Mouse (Mus musculus): ENCODE measurements at regions not wholly inside any gene's neighbourhood (a gene's known extent, or its start where the extent isn't known, plus 50 kb on each side); places are given as distances from the start of the nearest gene placed in this dataset.

DNA sequence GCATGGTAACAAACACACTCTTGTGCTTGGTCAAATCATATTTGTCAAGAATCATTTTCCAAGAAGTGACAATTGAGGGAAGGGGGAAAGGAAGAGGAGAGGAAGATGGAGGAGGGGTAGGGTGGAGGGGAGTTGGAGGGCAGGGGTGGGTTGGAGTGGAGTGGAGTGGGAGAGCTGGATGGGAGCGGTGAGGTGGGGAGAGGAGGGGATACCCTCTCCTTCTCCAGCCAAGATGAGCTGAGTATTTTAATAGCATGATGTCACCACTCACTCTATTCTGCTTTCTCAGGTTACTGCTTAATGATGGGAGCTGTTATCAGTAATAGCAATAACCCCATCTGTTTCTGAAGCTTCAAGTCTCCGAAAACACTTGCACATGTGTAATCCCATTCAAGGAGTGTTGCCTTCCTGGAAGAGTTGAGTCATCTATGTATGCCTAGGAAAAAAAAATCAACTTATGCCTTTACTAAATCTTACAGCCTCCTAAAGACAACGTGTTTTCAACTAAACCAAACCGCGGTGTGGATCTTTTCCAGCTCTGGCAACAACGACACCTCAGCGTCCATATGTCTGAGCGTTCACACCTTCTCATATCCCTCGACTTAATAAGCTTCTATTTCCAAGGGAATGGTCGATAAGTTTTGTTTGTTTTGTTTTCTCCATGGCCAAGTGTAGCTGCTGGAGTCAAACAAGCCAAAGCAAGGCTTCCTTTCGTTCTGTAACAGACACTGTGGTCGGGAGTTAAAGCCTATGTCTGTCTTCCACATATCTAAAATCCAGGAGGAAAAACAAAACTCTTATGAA lies 187.0 kb upstream of the Mgmt start:
- no peak overlapping the region for H3K4me2 ChIP-seq (ENCODE audit: low read depth)
- no peak overlapping the region for H3ac ChIP-seq (ENCODE audit: control insufficient read depth, insufficient read length)
- TF ChIP-seq E2F4 (IDR thresholded peaks at IDR 0.05; ENCODE audit: insufficient read depth) (no peak), MYOG (IDR thresholded peaks at IDR 0.05; ENCODE audit: control insufficient read depth in 1 of 3, insufficient read depth in 1 of 3, insufficient read length in 2 of 3, low read depth in 2 of 3) (no peak), CEBPB (IDR thresholded peaks at IDR 0.05; ENCODE audit: insufficient read depth, poor library complexity, severe bottlenecking) (no peak), TCF3 (IDR thresholded peaks at IDR 0.05; ENCODE audit: insufficient read length, low read depth) (no peak), POLR2A (IDR thresholded peaks at IDR 0.05; ENCODE audit: insufficient read length, low read depth) (no peak), TCF12 (IDR thresholded peaks at IDR 0.05; ENCODE audit: insufficient read depth, poor library complexity, severe bottlenecking) (no peak), POLR2AphosphoS2 (IDR thresholded peaks at IDR 0.05; ENCODE audit: insufficient read length, low read depth) (no peak), SRF (IDR thresholded peaks at IDR 0.05; ENCODE audit: control insufficient read depth, insufficient read length, low read depth) (no peak), USF1 (IDR thresholded peaks at IDR 0.05; ENCODE audit: low read depth) (no peak), MYOD1 (IDR thresholded peaks at IDR 0.05; ENCODE audit: control insufficient read depth in 1 of 3, insufficient read length in 2 of 3, low read depth in 2 of 3) (no peak), REST (IDR thresholded peaks at IDR 0.05; ENCODE audit: insufficient read depth, insufficient read length) (no peak), MAX (IDR thresholded peaks at IDR 0.05; ENCODE audit: low read depth) (no peak)
- no peaks in the 10 kb centered on the region for H3K27me3 ChIP-seq (ENCODE audit: control insufficient read depth, insufficient read depth, insufficient read length)
- H3K4me3 ChIP-seq = no peak overlapping the region
- H3K79me2 ChIP-seq (ENCODE audit: control insufficient read depth, insufficient read depth) = no peaks in the 10 kb centered on the region
- H3K36me3 ChIP-seq (ENCODE audit: control insufficient read depth, insufficient read depth) = no peaks in the 10 kb centered on the region

GRCm38 (mm10) chr7:136708004-136708435 lies 186.4 kb upstream of the Mgmt start:
- Histone ChIP-seq H3K4me2 (ENCODE audit: low read depth) (no peak overlapping the region), H3K4me3 (no peak overlapping the region), H3K27me3 (ENCODE audit: control insufficient read depth, insufficient read depth, insufficient read length) (no peaks in the 10 kb centered on the region), H3K79me2 (ENCODE audit: control insufficient read depth, insufficient read depth) (no peaks in the 10 kb centered on the region), H3ac (ENCODE audit: control insufficient read depth, insufficient read length) (no peak overlapping the region), H3K36me3 (ENCODE audit: control insufficient read depth, insufficient read depth) (no peaks in the 10 kb centered on the region)
- TF ChIP-seq USF1 (IDR thresholded peaks at IDR 0.05; ENCODE audit: low read depth) (no peak), POLR2A (IDR thresholded peaks at IDR 0.05; ENCODE audit: insufficient read length, low read depth) (no peak), E2F4 (IDR thresholded peaks at IDR 0.05; ENCODE audit: insufficient read depth) (no peak), MAX (IDR thresholded peaks at IDR 0.05; ENCODE audit: low read depth) (no peak), MYOD1 (IDR thresholded peaks at IDR 0.05; ENCODE audit: control insufficient read depth in 1 of 3, insufficient read length in 2 of 3, low read depth in 2 of 3) (no peak), TCF12 (IDR thresholded peaks at IDR 0.05; ENCODE audit: insufficient read depth, poor library complexity, severe bottlenecking) (no peak), SRF (IDR thresholded peaks at IDR 0.05; ENCODE audit: control insufficient read depth, insufficient read length, low read depth) (no peak), MYOG (IDR thresholded peaks at IDR 0.05; ENCODE audit: control insufficient read depth in 1 of 3, insufficient read depth in 1 of 3, insufficient read length in 2 of 3, low read depth in 2 of 3) (no peak), REST (IDR thresholded peaks at IDR 0.05; ENCODE audit: insufficient read depth, insufficient read length) (no peak), POLR2AphosphoS2 (IDR thresholded peaks at IDR 0.05; ENCODE audit: insufficient read length, low read depth) (no peak), TCF3 (IDR thresholded peaks at IDR 0.05; ENCODE audit: insufficient read length, low read depth) (no peak), CEBPB (IDR thresholded peaks at IDR 0.05; ENCODE audit: insufficient read depth, poor library complexity, severe bottlenecking) (no peak)

DNA sequence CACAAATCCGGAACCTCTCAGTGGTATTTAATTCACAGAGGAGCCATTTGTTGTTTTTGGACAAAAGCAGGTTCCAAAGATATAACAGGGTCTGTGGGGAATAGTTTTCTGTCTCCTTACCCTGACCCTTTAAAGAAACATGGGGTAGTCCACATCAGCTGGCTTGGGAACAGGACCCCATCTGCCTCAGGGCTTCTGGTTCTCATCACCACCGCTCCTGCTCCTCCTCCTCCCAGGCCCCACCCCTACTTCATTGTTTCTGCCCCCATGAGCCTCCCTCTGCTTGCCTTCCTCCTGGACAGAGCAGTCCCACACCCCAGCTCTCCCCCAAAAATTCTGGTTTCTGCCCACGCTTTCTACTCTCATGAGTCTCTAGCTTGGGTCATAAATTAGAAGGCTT lies 183.8 kb upstream of the Mgmt start:
- Histone ChIP-seq H3K36me3 (ENCODE audit: control insufficient read depth, insufficient read depth) (no peaks in the 10 kb centered on the region), H3K27me3 (ENCODE audit: control insufficient read depth, insufficient read depth, insufficient read length) (no peaks in the 10 kb centered on the region), H3K4me2 (ENCODE audit: low read depth) (no peak overlapping the region), H3K79me2 (ENCODE audit: control insufficient read depth, insufficient read depth) (no peaks in the 10 kb centered on the region), H3ac (ENCODE audit: control insufficient read depth, insufficient read length) (no peak overlapping the region), H3K4me3 (no peak overlapping the region)
- TF ChIP-seq POLR2A (IDR thresholded peaks at IDR 0.05; ENCODE audit: insufficient read length, low read depth) (no peak), TCF3 (IDR thresholded peaks at IDR 0.05; ENCODE audit: insufficient read length, low read depth) (no peak), SRF (IDR thresholded peaks at IDR 0.05; ENCODE audit: control insufficient read depth, insufficient read length, low read depth) (no peak), TCF12 (IDR thresholded peaks at IDR 0.05; ENCODE audit: insufficient read depth, poor library complexity, severe bottlenecking) (no peak), MAX (IDR thresholded peaks at IDR 0.05; ENCODE audit: low read depth) (no peak), CEBPB (IDR thresholded peaks at IDR 0.05; ENCODE audit: insufficient read depth, poor library complexity, severe bottlenecking) (no peak), REST (IDR thresholded peaks at IDR 0.05; ENCODE audit: insufficient read depth, insufficient read length) (no peak), MYOD1 (IDR thresholded peaks at IDR 0.05; ENCODE audit: control insufficient read depth in 1 of 3, insufficient read length in 2 of 3, low read depth in 2 of 3) (no peak), USF1 (IDR thresholded peaks at IDR 0.05; ENCODE audit: low read depth) (no peak), POLR2AphosphoS2 (IDR thresholded peaks at IDR 0.05; ENCODE audit: insufficient read length, low read depth) (no peak), MYOG (IDR thresholded peaks at IDR 0.05; ENCODE audit: control insufficient read depth in 1 of 3, insufficient read depth in 1 of 3, insufficient read length in 2 of 3, low read depth in 2 of 3) (no peak), E2F4 (IDR thresholded peaks at IDR 0.05; ENCODE audit: insufficient read depth) (no peak)

DNA sequence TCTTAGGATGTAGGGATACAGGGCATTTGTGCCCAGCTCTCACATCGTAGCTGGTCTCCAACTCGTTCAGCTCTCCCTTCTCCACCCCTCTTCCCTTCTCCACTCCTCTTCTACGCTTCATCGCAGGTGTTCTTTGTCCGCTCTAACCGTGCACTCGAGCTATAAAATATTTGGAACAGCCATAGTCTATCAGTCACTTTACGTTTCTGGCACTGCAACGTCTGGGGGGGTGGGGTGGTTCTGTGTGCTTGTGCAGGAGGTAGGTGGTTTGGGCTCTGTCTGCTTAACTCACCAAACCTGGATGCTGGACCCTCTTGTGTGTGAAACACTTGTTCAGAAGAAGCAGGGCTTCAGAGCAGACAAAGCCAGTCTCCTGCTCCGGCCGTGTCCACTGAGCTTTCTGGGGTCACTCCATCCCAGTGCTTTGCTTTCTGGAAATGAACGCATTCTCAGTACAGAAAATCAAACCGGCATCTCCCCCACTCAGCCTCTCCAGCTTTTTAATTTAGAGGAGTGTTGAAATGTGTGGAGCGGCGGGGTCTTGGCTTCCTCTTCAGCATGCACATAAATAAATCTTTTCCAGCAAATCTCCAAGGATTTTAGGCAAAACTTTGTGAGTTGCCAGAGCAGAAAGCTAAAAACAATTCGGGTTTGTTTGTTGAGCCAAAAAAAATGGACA lies 181.3 kb upstream of the Mgmt start:
- Histone ChIP-seq H3K79me2 (ENCODE audit: control insufficient read depth, insufficient read depth) (no peaks in the 10 kb centered on the region), H3K36me3 (ENCODE audit: control insufficient read depth, insufficient read depth) (no peaks in the 10 kb centered on the region), H3K27me3 (ENCODE audit: control insufficient read depth, insufficient read depth, insufficient read length) (no peaks in the 10 kb centered on the region), H3K4me2 (ENCODE audit: low read depth) (no peak overlapping the region), H3K4me3 (no peak overlapping the region), H3ac (ENCODE audit: control insufficient read depth, insufficient read length) (no peak overlapping the region)
- TF ChIP-seq MYOG (IDR thresholded peaks at IDR 0.05; ENCODE audit: control insufficient read depth in 1 of 3, insufficient read depth in 1 of 3, insufficient read length in 2 of 3, low read depth in 2 of 3) (no peak), MYOD1 (IDR thresholded peaks at IDR 0.05; ENCODE audit: control insufficient read depth in 1 of 3, insufficient read length in 2 of 3, low read depth in 2 of 3) (no peak), USF1 (IDR thresholded peaks at IDR 0.05; ENCODE audit: low read depth) (no peak), MAX (IDR thresholded peaks at IDR 0.05; ENCODE audit: low read depth) (no peak), CEBPB (IDR thresholded peaks at IDR 0.05; ENCODE audit: insufficient read depth, poor library complexity, severe bottlenecking) (no peak), SRF (IDR thresholded peaks at IDR 0.05; ENCODE audit: control insufficient read depth, insufficient read length, low read depth) (no peak), TCF12 (IDR thresholded peaks at IDR 0.05; ENCODE audit: insufficient read depth, poor library complexity, severe bottlenecking) (no peak), REST (IDR thresholded peaks at IDR 0.05; ENCODE audit: insufficient read depth, insufficient read length) (no peak), TCF3 (IDR thresholded peaks at IDR 0.05; ENCODE audit: insufficient read length, low read depth) (no peak), POLR2A (IDR thresholded peaks at IDR 0.05; ENCODE audit: insufficient read length, low read depth) (no peak), E2F4 (IDR thresholded peaks at IDR 0.05; ENCODE audit: insufficient read depth) (no peak), POLR2AphosphoS2 (IDR thresholded peaks at IDR 0.05; ENCODE audit: insufficient read length, low read depth) (no peak)

Measured in myocyte (in vitro differentiated cells).